Mouse (Mus musculus) thymus, adult 2 months (tissue): ENCODE data around the gene Rpl21.

Source experiments
- CTCF ChIP-seq: fragments of 200-500 bp; IDR thresholded peaks from 2 replicates; pipeline ENCODE4 v1.5.1; 2012; ENCODE audit warnings: mild to moderate bottlenecking, control low read depth, low read length, moderate library complexity, borderline replicate concordance; ENCODE audit not compliant: control insufficient read depth, poor library complexity, insufficient read depth; ENCODE audit errors: extremely low read depth
- POLR2A ChIP-seq: fragments of 200-500 bp; IDR thresholded peaks from 2 replicates; pipeline ENCODE4 v1.6.1; 2012; ENCODE audit warnings: mild to moderate bottlenecking, low read length, control low read depth, moderate library complexity; ENCODE audit not compliant: control insufficient read depth, poor library complexity, insufficient read depth; ENCODE audit errors: extremely low read depth

GRCm38 (mm10) chr5:146829528-146829927 is 3.2 kb upstream of the Rpl21 start:
- no peak for TF ChIP-seq POLR2A
- no peak for TF ChIP-seq CTCF
